Mouse (Mus musculus) CH12.LX (cell line): ENCODE data around the gene Apba2. TPM values are rescaled to one million over a fixed set of nuclear protein-coding genes. Genes with fewer than 3 reads are reported as not detected.

ENCODE experiments used
- DNase-seq: peaks from one replicate; pipeline ENCODE4 v3.0.0-alpha.2; 2013; ENCODE audit errors: extremely low read depth
- H3K27ac ChIP-seq: 2 replicates; pipeline ENCODE4 v1.5.1; 2012; ENCODE audit warnings: low read depth, mild to moderate bottlenecking, control low read depth, moderate library complexity; ENCODE audit not compliant: insufficient read depth
- H3K27me3 ChIP-seq: replicated peaks from 2 replicates; pipeline ENCODE3; 2012; ENCODE audit warnings: inconsistent platforms
- H3K36me3 ChIP-seq, 2 experiments: replicated peaks in 1 of 2; 2 replicates each; pipeline versions ENCODE3 to v1.6.1; 2012; ENCODE audit warnings: inconsistent platforms in 1 of 2, low read length in 1 of 2, mild to moderate bottlenecking in 1 of 2, mixed read lengths in 1 of 2, moderate library complexity in 1 of 2; ENCODE audit not compliant: control insufficient read depth in 1 of 2, insufficient read depth in 1 of 2
- H3K4me1 ChIP-seq, 2 experiments: 2 replicates each; pipeline ENCODE4 v1.6.1; 2012; ENCODE audit warnings: inconsistent platforms in 1 of 2, moderate library complexity in 1 of 2; ENCODE audit not compliant: insufficient read depth in 2 of 2, control insufficient read depth in 1 of 2
- H3K4me2 ChIP-seq: 2 replicates; pipeline ENCODE4 v1.6.1; 2012; ENCODE audit warnings: low read depth, mild to moderate bottlenecking, control low read depth; ENCODE audit not compliant: poor library complexity, insufficient read depth, severe bottlenecking
- H3K4me3 ChIP-seq, 3 experiments: fragments of 150-350 bp in 1 of 3; sonication (generic) in 1 of 3; replicated peaks in 1 of 3; 2 replicates each; pipeline versions ENCODE3 to v1.5.1; 2011 to 2012; ENCODE audit warnings: low read depth in 2 of 3, low read length in 2 of 3, mild to moderate bottlenecking in 2 of 3, moderate library complexity in 2 of 3, control low read depth in 1 of 3, improper control_type of control experiment in 1 of 3, inconsistent platforms in 1 of 3, mixed read lengths in 1 of 3; ENCODE audit not compliant: poor library complexity in 1 of 3
- H3K79me2 ChIP-seq: replicated peaks from 2 replicates; pipeline ENCODE4 v1.6.1; 2012; ENCODE audit warnings: mild to moderate bottlenecking, moderate library complexity; ENCODE audit not compliant: control insufficient read depth, poor library complexity, insufficient read depth, severe bottlenecking; ENCODE audit errors: extremely low read depth
- H3K9ac ChIP-seq: 2 replicates; pipeline ENCODE4 v1.6.1; 2012; ENCODE audit warnings: low read depth, mild to moderate bottlenecking, control low read depth, moderate library complexity; ENCODE audit not compliant: insufficient read depth
- H3K9me3 ChIP-seq: replicated peaks from 2 replicates; pipeline ENCODE3; 2012; ENCODE audit warnings: low read length, inconsistent platforms, mixed read lengths
- CHD1 ChIP-seq: IDR thresholded peaks from 2 replicates; pipeline ENCODE4 v1.6.1; 2012; ENCODE audit warnings: low read depth, low read length, improper control_type of control experiment, inconsistent platforms
- CHD2 ChIP-seq: IDR thresholded peaks from 2 replicates; pipeline ENCODE4 v1.6.1; 2011; ENCODE audit warnings: low read length, improper control_type of control experiment
- CTCF ChIP-seq, 2 experiments: IDR thresholded peaks in 1 of 2; conservative IDR thresholded peaks in 1 of 2; 2 replicates each; pipeline ENCODE4 v1.5.1; 2011 to 2012; ENCODE audit warnings: low read depth in 2 of 2, low read length in 2 of 2, improper control_type of control experiment in 1 of 2, inconsistent platforms in 1 of 2, mild to moderate bottlenecking in 1 of 2, moderate library complexity in 1 of 2
- E2F4 ChIP-seq: IDR thresholded peaks from 2 replicates; pipeline ENCODE4 v1.6.1; 2011; ENCODE audit warnings: low read depth, low read length, improper control_type of control experiment; ENCODE audit not compliant: insufficient replicate concordance
- EP300 ChIP-seq: IDR thresholded peaks from 2 replicates; pipeline ENCODE4 v1.6.1; 2011; ENCODE audit warnings: low read length, improper control_type of control experiment
- GABPA ChIP-seq: IDR thresholded peaks from 2 replicates; pipeline ENCODE4 v1.6.1; 2012; ENCODE audit warnings: low read depth, low read length, improper control_type of control experiment, inconsistent platforms; ENCODE audit not compliant: insufficient replicate concordance
- JUND ChIP-seq: conservative IDR thresholded peaks from 2 replicates; pipeline ENCODE4 v1.6.1; 2011; ENCODE audit warnings: low read depth, low read length, improper control_type of control experiment
- MAFK ChIP-seq: IDR thresholded peaks from 2 replicates; pipeline ENCODE4 v1.6.1; 2011; ENCODE audit warnings: low read length, improper control_type of control experiment; ENCODE audit not compliant: insufficient replicate concordance
- MAX ChIP-seq: IDR thresholded peaks from 2 replicates; pipeline ENCODE4 v1.6.1; 2011; ENCODE audit warnings: low read length, improper control_type of control experiment
- MAZ ChIP-seq: IDR thresholded peaks from 2 replicates; pipeline ENCODE4 v1.6.1; 2012; ENCODE audit warnings: low read depth, mild to moderate bottlenecking, inconsistent platforms, low read length, improper control_type of control experiment, moderate library complexity
- MEF2A ChIP-seq: IDR thresholded peaks from 2 replicates; pipeline ENCODE4 v1.6.1; 2014; ENCODE audit warnings: low read depth, mild to moderate bottlenecking, inconsistent platforms, low read length, improper control_type of control experiment, borderline replicate concordance
- NELFE ChIP-seq: IDR thresholded peaks from 2 replicates; pipeline ENCODE4 v1.6.1; 2011; ENCODE audit warnings: low read depth, low read length, improper control_type of control experiment
- NRF1 ChIP-seq: IDR thresholded peaks from 2 replicates; pipeline ENCODE4 v1.6.1; 2014; ENCODE audit warnings: low read depth, mild to moderate bottlenecking, inconsistent platforms, low read length, improper control_type of control experiment, moderate library complexity
- POLR2A ChIP-seq: IDR thresholded peaks from 2 replicates; pipeline ENCODE4 v1.6.1; 2011; ENCODE audit warnings: low read depth, mild to moderate bottlenecking, improper control_type of control experiment, low read length
- RCOR1 ChIP-seq: conservative IDR thresholded peaks from 2 replicates; pipeline ENCODE4 v1.6.1; 2012; ENCODE audit warnings: low read depth, mild to moderate bottlenecking, inconsistent platforms, low read length, improper control_type of control experiment
- SIN3A ChIP-seq: IDR thresholded peaks from 2 replicates; pipeline ENCODE4 v1.6.1; 2012; ENCODE audit warnings: low read length, improper control_type of control experiment, inconsistent platforms
- USF2 ChIP-seq: conservative IDR thresholded peaks from 2 replicates; pipeline ENCODE4 v1.6.1; 2011; ENCODE audit warnings: low read depth, low read length, improper control_type of control experiment
- ZKSCAN1 ChIP-seq: IDR thresholded peaks from 2 replicates; pipeline ENCODE4 v1.6.1; 2012; ENCODE audit warnings: low read depth, inconsistent platforms, low read length, improper control_type of control experiment, borderline replicate concordance
- ZMIZ1 ChIP-seq: IDR thresholded peaks from 2 replicates; pipeline ENCODE4 v1.6.1; 2012; ENCODE audit warnings: low read depth, mild to moderate bottlenecking, inconsistent platforms, low read length, improper control_type of control experiment
- ZNF384 ChIP-seq: IDR thresholded peaks from 2 replicates; pipeline ENCODE4 v1.6.1; 2012; ENCODE audit warnings: low read depth, low read length, improper control_type of control experiment, inconsistent platforms
- dilution Hi-C: fragments of 300-500 bp; cut with MboI; formaldehyde crosslinking; loops from 2 replicates; pipeline ENCODE4 v1.14.3; 2020; ENCODE audit warnings: low sequenced_read_pairs; ENCODE audit not compliant: extremely low pct_unique_long_range_greater_than_20kb, extremely low pct_ligation_motif_present
- in situ Hi-C: fragments of 300-500 bp; cut with MboI; formaldehyde crosslinking; loops from 3 replicates; pipeline ENCODE4 v1.14.3; 2019; ENCODE audit warnings: low sequenced_read_pairs, low pct_ligation_motif_present, low pct_unique_long_range_greater_than_20kb, mixed read lengths
- polyA plus RNA-seq: library from polyadenylated mRNA; unstranded; fragments of >175 nt; gene quantifications from 2 replicates; pipeline ENCODE4 v1.2.1, GENCODE M21; 2012; ENCODE audit warnings: low read depth; ENCODE audit not compliant: insufficient read length
- total RNA-seq, 2 experiments: library from RNA; depleted of rRNA; stranded (reverse); fragments of 300-350 nt in 1 of 2; fragments of >200 nt in 1 of 2; gene quantifications; 2 replicates each; pipeline ENCODE4 v1.2.3; 2012 to 2014

The Apba2 gene
- total and polyA plus RNA-seq, 3 experiments = 0.19 TPM; not detected in 2

GRCm38 (mm10) chr7:64776708-64777489 is 275.4 kb downstream of the Apba2 start:
- dilution Hi-C loops = no loop called here
- no peaks in the 10 kb centered on the region for H3K9me3 ChIP-seq
- no peak overlapping the region for H3K4me2 ChIP-seq
- peaks cover 1 to 2% of the 10 kb centered on the region in 2 experiments; a peak in 1 of 4 replicates for H3K4me1 ChIP-seq
- H3K36me3 ChIP-seq = no peaks in the 10 kb centered on the region
- H3K27ac ChIP-seq = no peak overlapping the region
- H3K79me2 ChIP-seq = no peaks in the 10 kb centered on the region
- TF ChIP-seq USF2 = no peak
- TF ChIP-seq ZNF384 = no peak
- no peak for TF ChIP-seq CHD2
- TF ChIP-seq ZKSCAN1 = no peak
- no peak for TF ChIP-seq NRF1
- TF ChIP-seq JUND = no peak
- no peak for TF ChIP-seq GABPA
- TF ChIP-seq SIN3A = no peak
- no peak for TF ChIP-seq MEF2A
- TF ChIP-seq EP300 = no peak
- TF ChIP-seq RCOR1 = no peak
- no peak for TF ChIP-seq ZMIZ1
- no peak for TF ChIP-seq MAZ
- no peak for TF ChIP-seq NELFE
- TF ChIP-seq E2F4 = no peak
- no peak for TF ChIP-seq POLR2A
- no peak for TF ChIP-seq MAFK
- TF ChIP-seq CHD1 = no peak
- TF ChIP-seq MAX = no peak
- no peaks in the 10 kb centered on the region for H3K27me3 ChIP-seq
- no peak overlapping the region for H3K9ac ChIP-seq
- H3K4me3 ChIP-seq = no peak overlapping the region
- DNase-seq = no peak
- in situ Hi-C loops = no loop called here

- H3K4me2 ChIP-seq = no peak overlapping the region
- in situ Hi-C loops = no loop called here
- no peaks in the 10 kb centered on the region for H3K9me3 ChIP-seq
- no peaks in the 10 kb centered on the region for H3K27me3 ChIP-seq
- no peak for TF ChIP-seq CTCF (conservative IDR thresholded peaks at IDR 0.05 in 1 of 2, IDR thresholded peaks at IDR 0.05 in 1 of 2; ENCODE audit: low read depth in 2 of 2, low read length in 2 of 2)
- no peak for TF ChIP-seq JUND
- no peak for TF ChIP-seq CHD1
- TF ChIP-seq, all 38 proteins: peak for 0
- DNase-seq = no peak
- no peak overlapping the region for H3K9ac ChIP-seq
- H3K27ac ChIP-seq = no peak overlapping the region
- H3K4me1 ChIP-seq = peaks cover 0 to 2% of the 10 kb centered on the region in 2 experiments; a peak in 1 of 4 replicates
- H3K4me3 ChIP-seq = no peak overlapping the region
- no peaks in the 10 kb centered on the region for H3K79me2 ChIP-seq
- dilution Hi-C loops = no loop called here
- H3K36me3 ChIP-seq = no peaks in the 10 kb centered on the region
Measured at GRCm38 (mm10) chr7:64779501-64779900, 278.0 kb downstream of the Apba2 start.
